Mouse (Mus musculus): Measurements from ENCODE around the gene Fam81a. TPM values are rescaled to one million over a fixed set of nuclear protein-coding genes. Genes with fewer than 3 reads are reported as not detected.

The Fam81a gene
- total and polyA plus RNA-seq, 3 experiments, result 0.13 TPM; not detected in 2

DNA sequence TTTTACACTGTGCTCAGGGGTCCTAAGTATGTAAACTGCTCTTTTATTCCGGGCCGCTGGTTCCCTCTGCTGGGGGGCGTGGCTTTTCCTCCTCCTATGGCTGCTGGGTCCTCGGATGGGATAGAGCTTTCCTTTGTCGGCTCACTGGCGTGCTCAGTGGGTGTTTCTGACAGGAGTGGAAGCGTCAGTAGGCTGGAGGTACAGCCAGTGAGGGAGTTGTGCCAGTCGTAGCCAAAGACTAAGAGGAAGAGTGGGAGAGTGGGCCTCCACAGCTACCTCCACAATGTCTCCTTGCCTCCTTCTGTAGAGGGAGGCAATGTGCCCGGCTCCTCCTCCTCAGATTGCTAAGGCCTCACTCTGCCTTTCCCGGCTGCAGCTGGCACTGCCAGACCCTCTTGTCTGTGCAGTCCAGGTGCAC, 30.5 kb downstream of the Fam81a start:
- TF ChIP-seq RCOR1 (conservative IDR thresholded peaks at IDR 0.05; ENCODE audit: low read depth, low read length) (no peak), MEF2A (IDR thresholded peaks at IDR 0.05; ENCODE audit: borderline replicate concordance, low read depth, low read length) (no peak), IRF4 (IDR thresholded peaks at IDR 0.05; ENCODE audit: low read depth, low read length) (no peak), SIN3A (IDR thresholded peaks at IDR 0.05; ENCODE audit: low read length) (no peak), EP300 (IDR thresholded peaks at IDR 0.05; ENCODE audit: low read length) (no peak), JUN (IDR thresholded peaks at IDR 0.05; ENCODE audit: insufficient read depth, low read depth, low read length) (no peak), JUND (conservative IDR thresholded peaks at IDR 0.05; ENCODE audit: low read depth, low read length) (no peak), RAD21 (IDR thresholded peaks at IDR 0.05; ENCODE audit: low read depth, low read length) (no peak)
- Histone ChIP-seq H3K9ac (ENCODE audit: insufficient read depth, low read depth) (no peak overlapping the region), H3K79me2 (replicated peaks; ENCODE audit: control insufficient read depth, extremely low read depth, insufficient read depth, poor library complexity, severe bottlenecking) (no peaks in the 10 kb centered on the region), H3K27ac (ENCODE audit: insufficient read depth, low read depth) (no peak overlapping the region), H3K9me3 (replicated peaks; ENCODE audit: low read length) (no peaks in the 10 kb centered on the region), H3K4me1 (ENCODE audit: control insufficient read depth in 1 of 2, insufficient read depth in 2 of 2) (peaks cover 0 to 3% of the 10 kb centered on the region in 2 experiments; a peak in 1 of 4 replicates), H3K36me3 (replicated peaks in 1 of 2; ENCODE audit: control insufficient read depth in 1 of 2, insufficient read depth in 1 of 2, low read length in 1 of 2) (no peaks in the 10 kb centered on the region), H3K4me2 (ENCODE audit: insufficient read depth, low read depth, poor library complexity, severe bottlenecking) (no peak overlapping the region), H3K4me3 (replicated peaks in 1 of 3; ENCODE audit: low read depth in 2 of 3, low read length in 2 of 3, poor library complexity in 1 of 3) (no peak overlapping the region), H3K27me3 (replicated peaks) (no peaks in the 10 kb centered on the region)
- in situ Hi-C loops (cut with MboI; ENCODE audit: low pct_ligation_motif_present, low pct_unique_long_range_greater_than_20kb, low sequenced_read_pairs), result loop anchor here (25.0 kb wide), 1 partner anchor 225 kb away; no protein-coding TSS in a partner anchor
- dilution Hi-C loops (cut with MboI; ENCODE audit: extremely low pct_ligation_motif_present, extremely low pct_unique_long_range_greater_than_20kb, low sequenced_read_pairs), result no loop called here
- DNase-seq (ENCODE audit: extremely low read depth), result no peak

DNA sequence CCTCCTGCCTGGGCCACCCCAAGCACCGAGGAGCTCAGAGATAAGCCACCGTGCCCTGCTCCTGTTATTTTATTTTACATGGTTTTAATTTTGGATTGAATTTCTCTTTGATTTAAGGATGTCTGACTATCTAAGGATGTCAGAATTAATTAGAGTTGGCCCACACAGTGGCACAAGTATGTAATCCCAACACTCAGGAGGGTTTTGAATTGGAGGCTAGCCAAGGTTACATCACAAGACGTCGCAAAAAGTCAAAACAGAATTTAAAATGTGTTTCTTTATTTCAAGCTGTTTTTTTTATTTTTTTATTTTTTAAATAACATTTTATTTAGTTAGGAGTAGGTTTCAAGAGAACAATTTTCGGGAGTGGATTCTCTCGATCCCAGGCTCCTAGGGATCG, 31.5 kb downstream of the Fam81a start:
- H3K9me3 ChIP-seq (replicated peaks; ENCODE audit: low read length), result no peaks in the 10 kb centered on the region
- peaks cover 0 to 3% of the 10 kb centered on the region in 2 experiments; a peak in 1 of 4 replicates for H3K4me1 ChIP-seq (ENCODE audit: control insufficient read depth in 1 of 2, insufficient read depth in 2 of 2)
- in situ Hi-C loops (cut with MboI; ENCODE audit: low pct_ligation_motif_present, low pct_unique_long_range_greater_than_20kb, low sequenced_read_pairs) (loop anchor here (25.0 kb wide), 1 partner anchor 226 kb away; no protein-coding TSS in a partner anchor), dilution Hi-C loops (cut with MboI; ENCODE audit: extremely low pct_ligation_motif_present, extremely low pct_unique_long_range_greater_than_20kb, low sequenced_read_pairs) (no loop called here)
- H3K4me3 ChIP-seq (replicated peaks in 1 of 3; ENCODE audit: low read depth in 2 of 3, low read length in 2 of 3, poor library complexity in 1 of 3), result no peak overlapping the region
- TF ChIP-seq NELFE (IDR thresholded peaks at IDR 0.05; ENCODE audit: low read depth, low read length) (no peak), CTCF (conservative IDR thresholded peaks at IDR 0.05 in 1 of 2, IDR thresholded peaks at IDR 0.05 in 1 of 2; ENCODE audit: low read depth in 2 of 2, low read length in 2 of 2) (no peak), ELF1 (IDR thresholded peaks at IDR 0.05; ENCODE audit: low read depth, low read length) (no peak), MEF2A (IDR thresholded peaks at IDR 0.05; ENCODE audit: borderline replicate concordance, low read depth, low read length) (no peak)
- no peak for DNase-seq (ENCODE audit: extremely low read depth)
- no peak overlapping the region for H3K9ac ChIP-seq (ENCODE audit: insufficient read depth, low read depth)
- H3K27ac ChIP-seq (ENCODE audit: insufficient read depth, low read depth), result no peak overlapping the region
- no peaks in the 10 kb centered on the region for H3K36me3 ChIP-seq (replicated peaks in 1 of 2; ENCODE audit: control insufficient read depth in 1 of 2, insufficient read depth in 1 of 2, low read length in 1 of 2)
- H3K4me2 ChIP-seq (ENCODE audit: insufficient read depth, low read depth, poor library complexity, severe bottlenecking), result no peak overlapping the region
- H3K79me2 ChIP-seq (replicated peaks; ENCODE audit: control insufficient read depth, extremely low read depth, insufficient read depth, poor library complexity, severe bottlenecking), result no peaks in the 10 kb centered on the region
- H3K27me3 ChIP-seq (replicated peaks), result no peaks in the 10 kb centered on the region

DNA sequence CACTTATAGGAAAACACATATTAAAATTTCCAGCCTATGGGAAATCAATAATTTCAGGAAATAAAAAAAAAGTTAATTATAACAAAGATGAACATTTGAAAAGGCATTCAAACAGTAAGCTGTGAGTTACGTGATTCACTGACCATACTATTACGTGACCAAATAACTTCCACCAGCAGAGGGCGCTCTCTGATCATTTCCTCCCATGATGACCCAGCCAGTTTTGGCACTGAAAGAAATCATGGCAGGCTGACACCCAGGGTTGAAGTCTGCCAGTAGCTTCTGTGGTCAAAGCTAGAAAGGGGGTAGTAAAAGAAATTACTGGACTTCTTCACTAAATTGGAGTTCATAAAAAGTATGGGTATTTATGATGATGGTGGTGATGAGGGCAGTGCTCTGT, 33.1 kb downstream of the Fam81a start:
- H3K27me3 ChIP-seq (replicated peaks), result no peaks in the 10 kb centered on the region
- H3K9ac ChIP-seq (ENCODE audit: insufficient read depth, low read depth), result no peak overlapping the region
- H3K4me2 ChIP-seq (ENCODE audit: insufficient read depth, low read depth, poor library complexity, severe bottlenecking), result peak overlapping the region; percentile 24; the same call in 1 of the 2 replicates
- H3K36me3 ChIP-seq (replicated peaks in 1 of 2; ENCODE audit: control insufficient read depth in 1 of 2, insufficient read depth in 1 of 2, low read length in 1 of 2), result no peaks in the 10 kb centered on the region
- no peaks in the 10 kb centered on the region for H3K79me2 ChIP-seq (replicated peaks; ENCODE audit: control insufficient read depth, extremely low read depth, insufficient read depth, poor library complexity, severe bottlenecking)
- peak; percentile 86 for DNase-seq (ENCODE audit: extremely low read depth)
- H3K9me3 ChIP-seq (replicated peaks; ENCODE audit: low read length), result no peaks in the 10 kb centered on the region
- H3K4me1 ChIP-seq (ENCODE audit: control insufficient read depth in 1 of 2, insufficient read depth in 2 of 2), result peaks cover 0 to 3% of the 10 kb centered on the region in 2 experiments; a peak in 1 of 4 replicates
- no peak overlapping the region for H3K27ac ChIP-seq (ENCODE audit: insufficient read depth, low read depth)
- in situ Hi-C loops (cut with MboI; ENCODE audit: low pct_ligation_motif_present, low pct_unique_long_range_greater_than_20kb, low sequenced_read_pairs), result loop anchor here (10.0 to 25.0 kb wide), 2 partner anchors 228 to 306 kb away; no protein-coding TSS in a partner anchor
- no peak overlapping the region for H3K4me3 ChIP-seq (replicated peaks in 1 of 3; ENCODE audit: low read depth in 2 of 3, low read length in 2 of 3, poor library complexity in 1 of 3)
- dilution Hi-C loops (cut with MboI; ENCODE audit: extremely low pct_ligation_motif_present, extremely low pct_unique_long_range_greater_than_20kb, low sequenced_read_pairs), result no loop called here
- no peak for TF ChIP-seq ZNF384 (IDR thresholded peaks at IDR 0.05; ENCODE audit: low read depth, low read length)
- no peak for TF ChIP-seq MYC (IDR thresholded peaks at IDR 0.05; ENCODE audit: low read depth, low read length)
- no peak for TF ChIP-seq MAFK (IDR thresholded peaks at IDR 0.05; ENCODE audit: insufficient replicate concordance, low read length)
- TF ChIP-seq PAX5 (IDR thresholded peaks at IDR 0.05; ENCODE audit: low read length), result no peak
- TF ChIP-seq BHLHE40 (IDR thresholded peaks at IDR 0.05; ENCODE audit: low read depth, low read length), result 0 out of 2 replicates have a peak, but pooled peaks have one; percentile 17
- TF ChIP-seq NRF1 (IDR thresholded peaks at IDR 0.05; ENCODE audit: low read depth, low read length), result no peak
- no peak for TF ChIP-seq TBP (conservative IDR thresholded peaks at IDR 0.05; ENCODE audit: low read depth, low read length)
- TF ChIP-seq KAT2A (IDR thresholded peaks at IDR 0.05; ENCODE audit: insufficient replicate concordance, low read length), result no peak
- TF ChIP-seq UBTF (IDR thresholded peaks at IDR 0.05; ENCODE audit: low read depth, low read length), result no peak
- TF ChIP-seq HCFC1 (IDR thresholded peaks at IDR 0.05; ENCODE audit: low read depth, low read length), result no peak
- TF ChIP-seq SMC3 (IDR thresholded peaks at IDR 0.05; ENCODE audit: low read depth, low read length), result peak; percentile 90
- no peak for TF ChIP-seq MEF2A (IDR thresholded peaks at IDR 0.05; ENCODE audit: borderline replicate concordance, low read depth, low read length)
- no peak for TF ChIP-seq EP300 (IDR thresholded peaks at IDR 0.05; ENCODE audit: low read length)
- TF ChIP-seq IRF4 (IDR thresholded peaks at IDR 0.05; ENCODE audit: low read depth, low read length), result peak; percentile 45; the same call in 1 of the 2 replicates
- no peak for TF ChIP-seq MAZ (IDR thresholded peaks at IDR 0.05; ENCODE audit: low read depth, low read length)
- TF ChIP-seq JUN (IDR thresholded peaks at IDR 0.05; ENCODE audit: insufficient read depth, low read depth, low read length), result no peak
- peak; percentile 12; the same call in 1 of the 2 replicates for TF ChIP-seq JUND (conservative IDR thresholded peaks at IDR 0.05; ENCODE audit: low read depth, low read length)
- no peak for TF ChIP-seq ELF1 (IDR thresholded peaks at IDR 0.05; ENCODE audit: low read depth, low read length)
- peak; percentile 74 to 89 for TF ChIP-seq CTCF (conservative IDR thresholded peaks at IDR 0.05 in 1 of 2, IDR thresholded peaks at IDR 0.05 in 1 of 2; ENCODE audit: low read depth in 2 of 2, low read length in 2 of 2)
